Mouse (Mus musculus): ENCODE results near the gene Axl. TPM values are rescaled to one million over a fixed set of nuclear protein-coding genes. Genes with fewer than 3 reads are reported as not detected.
A peak's percentile ranks its signal among the peaks of the same experiment; 100 is the strongest.

The Axl gene
- polyA plus RNA-seq, 1 experiment from 2014 or later: 110 TPM

- DNase-seq (ENCODE audit: low spot score) (peak; percentile 38), ATAC-seq (replicated peaks; ENCODE audit: low FRiP score, low read depth) (no peak)
- 20% methylated on average over 9 of the region's 9 CpGs for WGBS
- peak overlapping the region; percentile 76 for H3K4me2 ChIP-seq (ENCODE audit: low read length)
- H3K27ac ChIP-seq: peak overlapping the region; percentile 76; the same call in 1 of the 2 replicates
- H3K9me3 ChIP-seq (replicated peaks; ENCODE audit: low read length): no peaks in the 10 kb centered on the region
- TF ChIP-seq CTCF (IDR thresholded peaks at IDR 0.05; ENCODE audit: low read depth): no peak
- peaks cover 12% of the 10 kb centered on the region; the same call in 1 of the 2 replicates for H3K4me1 ChIP-seq (replicated peaks; ENCODE audit: insufficient read depth, low read length)
- H3K4me3 ChIP-seq (replicated peaks; ENCODE audit: low read depth, low read length): peak overlapping the region; percentile 54
- no peaks in the 10 kb centered on the region for H3K36me3 ChIP-seq (ENCODE audit: insufficient read depth, low read length)
- peak overlapping the region; percentile 61 for H3K9ac ChIP-seq (ENCODE audit: low read depth, low read length)
- no peaks in the 10 kb centered on the region for H3K27me3 ChIP-seq (ENCODE audit: insufficient read depth, low read length)
These were observed 867 bp downstream of the Axl start for GRCm38 (mm10) chr7:25787456-25788219.

- Histone ChIP-seq H3K36me3 (ENCODE audit: insufficient read depth, low read length) (no peaks in the 10 kb centered on the region), H3K27me3 (ENCODE audit: insufficient read depth, low read length) (no peaks in the 10 kb centered on the region), H3K9ac (ENCODE audit: low read depth, low read length) (no peak overlapping the region), H3K4me1 (replicated peaks; ENCODE audit: insufficient read depth, low read length) (peaks cover 14% of the 10 kb centered on the region), H3K4me3 (replicated peaks; ENCODE audit: low read depth, low read length) (peak overlapping the region; percentile 54; the same call in 1 of the 2 replicates), H3K9me3 (replicated peaks; ENCODE audit: low read length) (no peaks in the 10 kb centered on the region), H3K4me2 (ENCODE audit: low read length) (peak overlapping the region; percentile 76), H3K27ac (no peak overlapping the region)
- DNase-seq (ENCODE audit: low spot score): no peak
- 57% methylated on average over 4 of the region's 4 CpGs for WGBS
- ATAC-seq (replicated peaks; ENCODE audit: low FRiP score, low read depth): no peak
- TF ChIP-seq CTCF (IDR thresholded peaks at IDR 0.05; ENCODE audit: low read depth): no peak
These were observed 1.5 kb downstream of the Axl start for GRCm38 (mm10) chr7:25786974-25787373.

GRCm38 (mm10) chr7:25785752-25786151 lies 2.8 kb downstream of the Axl start:
- Histone ChIP-seq H3K27ac (no peak overlapping the region), H3K9ac (ENCODE audit: low read depth, low read length) (no peak overlapping the region), H3K9me3 (replicated peaks; ENCODE audit: low read length) (no peaks in the 10 kb centered on the region), H3K4me2 (ENCODE audit: low read length) (no peak overlapping the region), H3K36me3 (ENCODE audit: insufficient read depth, low read length) (peaks cover under 1% of the 10 kb centered on the region; the same call in 1 of the 2 replicates), H3K4me1 (replicated peaks; ENCODE audit: insufficient read depth, low read length) (peaks cover 26% of the 10 kb centered on the region), H3K27me3 (ENCODE audit: insufficient read depth, low read length) (no peaks in the 10 kb centered on the region), H3K4me3 (replicated peaks; ENCODE audit: low read depth, low read length) (no peak overlapping the region)
- 69% methylated on average over 4 of the region's 4 CpGs for WGBS
- DNase-seq (ENCODE audit: low spot score) (no peak), ATAC-seq (replicated peaks; ENCODE audit: low FRiP score, low read depth) (no peak)
- no peak for TF ChIP-seq CTCF (IDR thresholded peaks at IDR 0.05; ENCODE audit: low read depth)

GRCm38 (mm10) chr7:25784808-25785207 lies 3.7 kb downstream of the Axl start:
- Histone ChIP-seq H3K27ac (no peak overlapping the region), H3K4me3 (replicated peaks; ENCODE audit: low read depth, low read length) (no peak overlapping the region), H3K9ac (ENCODE audit: low read depth, low read length) (no peak overlapping the region), H3K9me3 (replicated peaks; ENCODE audit: low read length) (no peaks in the 10 kb centered on the region), H3K36me3 (ENCODE audit: insufficient read depth, low read length) (peaks cover 4% of the 10 kb centered on the region; the same call in 1 of the 2 replicates), H3K4me1 (replicated peaks; ENCODE audit: insufficient read depth, low read length) (peaks cover 27% of the 10 kb centered on the region), H3K27me3 (ENCODE audit: insufficient read depth, low read length) (no peaks in the 10 kb centered on the region), H3K4me2 (ENCODE audit: low read length) (no peak overlapping the region)
- TF ChIP-seq CTCF (IDR thresholded peaks at IDR 0.05; ENCODE audit: low read depth): no peak
- no peak for ATAC-seq (replicated peaks; ENCODE audit: low FRiP score, low read depth)
- DNase-seq (ENCODE audit: low spot score): no peak
- 36% methylated on average over 1 of the region's 1 CpGs for WGBS

GRCm38 (mm10) chr7:25783746-25784145 lies 4.8 kb downstream of the Axl start:
- Histone ChIP-seq H3K4me1 (replicated peaks; ENCODE audit: insufficient read depth, low read length) (peaks cover 24% of the 10 kb centered on the region), H3K9me3 (replicated peaks; ENCODE audit: low read length) (no peaks in the 10 kb centered on the region), H3K4me3 (replicated peaks; ENCODE audit: low read depth, low read length) (no peak overlapping the region), H3K4me2 (ENCODE audit: low read length) (no peak overlapping the region), H3K27ac (no peak overlapping the region), H3K36me3 (ENCODE audit: insufficient read depth, low read length) (peaks cover 4% of the 10 kb centered on the region; the same call in 1 of the 2 replicates), H3K9ac (ENCODE audit: low read depth, low read length) (no peak overlapping the region), H3K27me3 (ENCODE audit: insufficient read depth, low read length) (no peaks in the 10 kb centered on the region)
- 62% methylated on average over 8 of the region's 8 CpGs for WGBS
- ATAC-seq (replicated peaks; ENCODE audit: low FRiP score, low read depth): no peak
- TF ChIP-seq CTCF (IDR thresholded peaks at IDR 0.05; ENCODE audit: low read depth): no peak
- DNase-seq (ENCODE audit: low spot score): no peak

GRCm38 (mm10) chr7:25782744-25783143 lies 5.8 kb downstream of the Axl start:
- DNase-seq (ENCODE audit: low spot score) (no peak), ATAC-seq (replicated peaks; ENCODE audit: low FRiP score, low read depth) (no peak)
- Histone ChIP-seq H3K36me3 (ENCODE audit: insufficient read depth, low read length) (peaks cover 12% of the 10 kb centered on the region), H3K9me3 (replicated peaks; ENCODE audit: low read length) (no peaks in the 10 kb centered on the region), H3K9ac (ENCODE audit: low read depth, low read length) (no peak overlapping the region), H3K27ac (peak overlapping the region; percentile 80), H3K27me3 (ENCODE audit: insufficient read depth, low read length) (no peaks in the 10 kb centered on the region), H3K4me2 (ENCODE audit: low read length) (no peak overlapping the region), H3K4me1 (replicated peaks; ENCODE audit: insufficient read depth, low read length) (peaks cover 24% of the 10 kb centered on the region), H3K4me3 (replicated peaks; ENCODE audit: low read depth, low read length) (no peak overlapping the region)
- WGBS: 73% methylated on average over 6 of the region's 6 CpGs
- TF ChIP-seq CTCF (IDR thresholded peaks at IDR 0.05; ENCODE audit: low read depth): no peak

All from kidney, postnatal 0 days (tissue).